Comparison of ENCODE assay signal across 8 mouse cellular contexts in the genomic region with DNA sequence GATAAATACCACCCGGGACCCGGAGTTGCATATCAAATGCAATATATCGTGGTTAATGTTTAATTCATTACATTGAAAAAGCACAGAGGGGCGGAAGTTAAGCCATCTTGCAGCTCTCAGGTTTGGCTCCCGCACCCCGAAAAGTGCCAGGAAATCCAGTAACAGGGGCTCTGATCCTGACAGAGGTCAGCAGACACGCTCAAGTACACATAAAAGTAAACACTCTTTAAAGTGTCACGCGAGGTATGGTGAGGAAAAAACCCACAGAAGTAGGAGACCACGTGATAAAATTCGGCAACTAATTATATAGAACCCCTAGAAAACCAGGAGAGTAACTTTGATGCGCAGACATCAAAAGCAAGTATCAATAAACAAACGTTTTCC. TPM values are rescaled to one million over a fixed set of nuclear protein-coding genes. Genes with fewer than 3 reads are reported as not detected.
A peak's percentile ranks its signal among the peaks of the same experiment; 100 is the strongest.
DNase-seq lines count a peak whose midpoint lies in the region; ATAC-seq and TF ChIP-seq lines count a peak whose summit lies in the region.

No protein-coding gene starts in this region.

- peak overlapping the region; percentile 68 for H3K4me3 ChIP-seq in left cerebral cortex, adult 2 months
- peak overlapping the region; percentile 86 for H3K4me3 ChIP-seq in embryonic facial prominence, embryonic 12.5 days
- H3K4me3 ChIP-seq in limb, embryonic 10.5 days = peak overlapping the region; percentile 96
- peak overlapping the region; percentile 81 for H3K4me3 ChIP-seq in neural tube, embryonic 12.5 days

- no peak for DNase-seq in left cerebral cortex, adult 2 months (ENCODE audit: extremely low spot score in 1 of 2, low spot score in 2 of 2)
- no peak for DNase-seq in left cerebral cortex, postnatal 4 days
- no peak for DNase-seq in limb, embryonic 10.5 days (ENCODE audit: low spot score)
- DNase-seq in cerebellum, adult 8-10 months = no peak
- DNase-seq in adipocyte (ENCODE audit: low spot score) = no peak
- DNase-seq in left cerebral cortex, postnatal 10 days (ENCODE audit: extremely low spot score in 1 of 2, low spot score in 2 of 2) = no peak

- no peaks in the 10 kb centered on the region for H3K27me3 ChIP-seq in embryonic facial prominence, embryonic 12.5 days
- no peaks in the 10 kb centered on the region for H3K27me3 ChIP-seq in limb, embryonic 10.5 days (ENCODE audit: low read depth, poor library complexity, severe bottlenecking)
- H3K27me3 ChIP-seq in neural tube, embryonic 12.5 days (replicated peaks) = no peaks in the 10 kb centered on the region

- H3K36me3 ChIP-seq in embryonic facial prominence, embryonic 12.5 days = peaks cover 60% of the 10 kb centered on the region
- peaks cover 69% of the 10 kb centered on the region for H3K36me3 ChIP-seq in limb, embryonic 10.5 days
- peaks cover 35% of the 10 kb centered on the region for H3K36me3 ChIP-seq in neural tube, embryonic 12.5 days

- intact Hi-C loops in left cerebral cortex, adult 2 months (cut with DNase I) = loop anchor here (2.0 kb wide), 1 partner anchor 32 kb away; the partner anchor contains the start of gene Kif23
- intact Hi-C loops in left cerebral cortex, postnatal 4 days (cut with DNase I) = no loop called here
- intact Hi-C loops in left cerebral cortex, postnatal 10 days (cut with DNase I) = no loop called here

- peak overlapping the region; percentile 85 for H3K4me2 ChIP-seq in embryonic facial prominence, embryonic 12.5 days (replicated peaks)
- H3K4me2 ChIP-seq in neural tube, embryonic 12.5 days (replicated peaks) = peak overlapping the region; percentile 87

- ATAC-seq in embryonic facial prominence, embryonic 12.5 days (ENCODE audit: insufficient number of reproducible peaks, insufficient read depth, low FRiP score, low TSS enrichment) = no peak
- peak; percentile 27; the same call in 1 of the 2 replicates for ATAC-seq in neural tube, embryonic 12.5 days (ENCODE audit: low FRiP score, low read depth)

- no peaks in the 10 kb centered on the region for H3K9me3 ChIP-seq in embryonic facial prominence, embryonic 12.5 days
- no peaks in the 10 kb centered on the region for H3K9me3 ChIP-seq in limb, embryonic 10.5 days (replicated peaks)
- no peaks in the 10 kb centered on the region for H3K9me3 ChIP-seq in neural tube, embryonic 12.5 days

- peaks cover 19% of the 10 kb centered on the region for H3K4me1 ChIP-seq in embryonic facial prominence, embryonic 12.5 days
- H3K4me1 ChIP-seq in limb, embryonic 10.5 days = peaks cover 18% of the 10 kb centered on the region
- peaks cover 17% of the 10 kb centered on the region for H3K4me1 ChIP-seq in neural tube, embryonic 12.5 days

- H3K9ac ChIP-seq in embryonic facial prominence, embryonic 12.5 days = peak overlapping the region; percentile 58
- H3K9ac ChIP-seq in neural tube, embryonic 12.5 days = peak overlapping the region; percentile 52

- peak overlapping the region; percentile 96 for H3K27ac ChIP-seq in left cerebral cortex, adult 2 months
- H3K27ac ChIP-seq in embryonic facial prominence, embryonic 12.5 days = peak overlapping the region; percentile 95
- peak overlapping the region; percentile 86 for H3K27ac ChIP-seq in limb, embryonic 10.5 days
- peak overlapping the region; percentile 63 for H3K27ac ChIP-seq in neural tube, embryonic 12.5 days

- no peak for TF ChIP-seq CTCF in left cerebral cortex, adult 2 months (IDR thresholded peaks at IDR 0.05)

- WGBS in embryonic facial prominence, embryonic 12.5 days = 4% methylated on average over 13 of the region's 13 CpGs
- 4% methylated on average over 13 of the region's 13 CpGs for WGBS in limb, embryonic 10.5 days
- WGBS in neural tube, embryonic 12.5 days = 3% methylated on average over 13 of the region's 13 CpGs

RNA-seq across cellular contexts. Expression of gene Rplp1, which starts 0.6 kb away (rescaled TPM):
- total RNA-seq in left cerebral cortex, adult 2 months (2021) = 1,000 to 10,000 TPM; 1,334 to 1,440 TPM
- total RNA-seq in left cerebral cortex, postnatal 4 days (2021) = 1,000 to 10,000 TPM; 2,004 to 2,011 TPM
- polyA plus RNA-seq in embryonic facial prominence, embryonic 12.5 days (2016; fragmentation: Nextera tagmentation; extraction: Ambion mirVana) = 1,059 and 1,095 TPM in 2 replicates
- 1,122 and 1,351 TPM in 2 replicates for polyA plus RNA-seq in limb, embryonic 10.5 days (2016; fragmentation: Nextera tagmentation; extraction: Ambion mirVana)
- polyA plus RNA-seq in neural tube, embryonic 12.5 days (2016; fragmentation: Nextera tagmentation; extraction: Ambion mirVana) = 776 and 823 TPM in 2 replicates
- total RNA-seq in left cerebral cortex, postnatal 10 days (2021) = 1,000 to 10,000 TPM; 1,724 to 1,730 TPM

RNA-seq across cellular contexts. Expression of gene Kif23, which starts 31.7 kb away (rescaled TPM):
- total RNA-seq in left cerebral cortex, adult 2 months (2021) = 1 to 10 TPM; 2.6 to 4.7 TPM
- total RNA-seq in left cerebral cortex, postnatal 4 days (2021) = 10 to 100 TPM; 11.2 to 13.1 TPM
- 110 and 112 TPM in 2 replicates for polyA plus RNA-seq in embryonic facial prominence, embryonic 12.5 days (2016; fragmentation: Nextera tagmentation; extraction: Ambion mirVana)
- 102 and 117 TPM in 2 replicates for polyA plus RNA-seq in limb, embryonic 10.5 days (2016; fragmentation: Nextera tagmentation; extraction: Ambion mirVana)
- 61.9 and 66.8 TPM in 2 replicates for polyA plus RNA-seq in neural tube, embryonic 12.5 days (2016; fragmentation: Nextera tagmentation; extraction: Ambion mirVana)
- total RNA-seq in left cerebral cortex, postnatal 10 days (2021) = 1 to 10 TPM; 4.8 to 5.5 TPM
